11 mouse cellular contexts compared by ENCODE assay signal in genomic region chr15:79390434-79390833, GRCm38 (mm10). TPM values are rescaled to one million over a fixed set of nuclear protein-coding genes. Genes with fewer than 3 reads are reported as not detected.
DNase-seq lines count a peak whose midpoint lies in the region; ATAC-seq lines count a peak whose summit lies in the region.
"Had no signal": no experiment of that assay in that cellular context is flagged by ENCODE, and none has a peak within 500 bp of the region (broad histone marks: within the 10 kb centered on the region; RNA-seq: fewer than 3 reads in every experiment).

No protein-coding gene starts in this region.

- H3K4me2 ChIP-seq in forebrain, embryonic 13.5 days, result no peak overlapping the region
- H3K4me2 ChIP-seq: limb, embryonic 15.5 days had no signal

- ATAC-seq in megakaryocyte progenitor cell, adult 5-6 weeks (replicated peaks; ENCODE audit: poor library complexity), result peak; percentile 21; the same call in 1 of the 2 replicates
- no peak for ATAC-seq in forebrain, embryonic 13.5 days
- ATAC-seq in frontal cortex, adult (ENCODE audit: low TSS enrichment), result no peak

- no peak overlapping the region for H3K27ac ChIP-seq in forebrain, embryonic 13.5 days
- no peak overlapping the region for H3K27ac ChIP-seq in midbrain, embryonic 10.5 days (replicated peaks)

- H3K4me1 ChIP-seq in forebrain, embryonic 13.5 days, result peaks cover 15% of the 10 kb centered on the region
- peaks cover 56% of the 10 kb centered on the region for H3K4me1 ChIP-seq in midbrain, embryonic 10.5 days

- H3K4me3 ChIP-seq in forebrain, embryonic 13.5 days, result no peak overlapping the region
- no peak overlapping the region for H3K4me3 ChIP-seq in midbrain, embryonic 10.5 days
- H3K4me3 ChIP-seq: limb, embryonic 15.5 days had no signal

- H3K27me3 ChIP-seq in forebrain, embryonic 13.5 days, result no peaks in the 10 kb centered on the region
- no peaks in the 10 kb centered on the region for H3K27me3 ChIP-seq in midbrain, embryonic 10.5 days (ENCODE audit: low read depth, poor library complexity, severe bottlenecking)
- H3K27me3 ChIP-seq: CH12.LX; limb, embryonic 15.5 days had no signal

- no peaks in the 10 kb centered on the region for H3K9me3 ChIP-seq in forebrain, embryonic 13.5 days (replicated peaks)
- H3K9me3 ChIP-seq in midbrain, embryonic 10.5 days (replicated peaks), result no peaks in the 10 kb centered on the region
- H3K9me3 ChIP-seq: limb, embryonic 15.5 days had no signal

- WGBS in forebrain, embryonic 13.5 days, result 83% methylated on average over 6 of the region's 6 CpGs
- WGBS in midbrain, embryonic 10.5 days, result 89% methylated on average over 6 of the region's 6 CpGs

- H3K9ac ChIP-seq in forebrain, embryonic 13.5 days, result no peak overlapping the region
- H3K9ac ChIP-seq: limb, embryonic 15.5 days had no signal

- peak; percentile 94 for DNase-seq in heart, adult 11 months
- no peak for DNase-seq in heart, adult 8-10 months (ENCODE audit: low spot score)
- DNase-seq in adrenal gland, adult 8-10 months, result peak; percentile 83
- peak; percentile 39 for DNase-seq in kidney, postnatal 10 days
- no peak for DNase-seq in midbrain, embryonic 10.5 days (ENCODE audit: low spot score)
- DNase-seq: thymus, postnatal 14 days had no signal

- no peaks in the 10 kb centered on the region for H3K36me3 ChIP-seq in forebrain, embryonic 13.5 days (ENCODE audit: poor library complexity, severe bottlenecking)
- H3K36me3 ChIP-seq in midbrain, embryonic 10.5 days, result 0 out of 2 replicates have a peak, but pooled peaks cover 8% of the 10 kb centered on the region

RNA-seq across cellular contexts. Expression of gene Tmem184b, which starts 12.9 kb away (rescaled TPM):
- total RNA-seq in heart, adult 8-10 months (2022), result 10 to 100 TPM; 34.6 to 46.1 (median 39.0) TPM
- 10 to 100 TPM; 39.1 to 76.8 (median 65.3) TPM for total RNA-seq in adrenal gland, adult 8-10 months (2022)
- total RNA-seq in megakaryocyte progenitor cell, adult 5-6 weeks (2015), result 12.0 and 12.2 TPM in 2 replicates
- total RNA-seq in megakaryocyte progenitor cell, adult 5-6 weeks (2017), result 4.0 and 4.3 TPM in 2 replicates
- polyA plus RNA-seq in forebrain, embryonic 13.5 days (2015; fragmentation: Nextera tagmentation; extraction: Ambion mirVana), result 29.4 and 31.3 TPM in 2 replicates
- polyA plus RNA-seq in midbrain, embryonic 10.5 days (2016; fragmentation: Nextera tagmentation; extraction: Ambion mirVana), result 56.3 and 58.7 TPM in 2 replicates

RNA-seq across cellular contexts. Expression of gene Maff, which starts 44.0 kb away (rescaled TPM):
- 10 to 100 TPM in 2 of 4 experiments, 1 to 10 TPM in 2; 5.7 to 11.1 (median 9.9) TPM for total RNA-seq in heart, adult 8-10 months (2022)
- total RNA-seq in adrenal gland, adult 8-10 months (2022), result 1 to 10 TPM; 5.2 to 6.7 (median 6.1) TPM
- total RNA-seq in megakaryocyte progenitor cell, adult 5-6 weeks (2015), result 3.2 and 3.9 TPM in 2 replicates
- total RNA-seq in megakaryocyte progenitor cell, adult 5-6 weeks (2017), result 1.5 and 1.7 TPM in 2 replicates
- polyA plus RNA-seq in forebrain, embryonic 13.5 days (2015; fragmentation: Nextera tagmentation; extraction: Ambion mirVana), result 1.2 and 1.3 TPM in 2 replicates
- 1.3 TPM in 2 replicates for polyA plus RNA-seq in midbrain, embryonic 10.5 days (2016; fragmentation: Nextera tagmentation; extraction: Ambion mirVana)

Comparison
In these comparisons a context has a peak if more than half of its experiments do, and no peak if none do; other contexts are left out.
1. DNase-seq: peak in heart, adult 11 months (single experiment), adrenal gland, adult 8-10 months (single experiment) and kidney, postnatal 10 days (single experiment); none in heart, adult 8-10 months (single experiment) and midbrain, embryonic 10.5 days (single experiment).